Mouse (Mus musculus) gastrocnemius, postnatal 4 days (tissue): Measurements from ENCODE around the gene Katnb1. TPM values are rescaled to one million over a fixed set of nuclear protein-coding genes. Genes with fewer than 3 reads are reported as not detected.
A peak's percentile ranks its signal among the peaks of the same experiment; 100 is the strongest.

Experiments
- DNase-seq, 2 experiments: peaks; one replicate each; pipeline ENCODE4 v3.0.0; 2021 to 2022; ENCODE audit warnings: low spot score in 2 of 2, mixed read lengths in 2 of 2
- total RNA-seq, 2 experiments: library from RNA; stranded (reverse); gene quantifications; 2 replicates each; pipeline ENCODE4 v1.2.3; 2021

The Katnb1 gene
- total RNA-seq, 2 experiments from 2014 or later, result 13.3 to 13.8 TPM

DNA sequence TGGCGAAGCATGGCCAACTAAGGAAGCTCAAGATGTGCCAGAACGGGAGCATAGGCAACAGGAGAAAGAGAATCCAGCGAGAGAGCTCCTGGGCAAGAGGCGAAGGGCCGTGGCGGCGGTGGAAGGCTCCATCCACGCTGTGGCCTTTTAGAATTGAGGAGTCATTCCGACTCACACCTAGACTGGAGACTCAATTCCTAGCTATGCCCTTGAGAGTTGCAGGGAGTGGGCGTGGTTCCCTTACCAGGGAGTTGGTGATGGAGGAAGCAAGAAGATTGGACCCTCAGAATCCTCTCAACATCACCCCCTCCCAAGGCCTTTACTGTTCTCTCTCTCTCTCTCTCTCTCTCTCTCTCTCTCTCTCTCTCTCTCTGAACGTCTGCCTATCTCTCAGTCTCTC is 664 bp downstream of the Katnb1 start:
- no peak for DNase-seq

DNA sequence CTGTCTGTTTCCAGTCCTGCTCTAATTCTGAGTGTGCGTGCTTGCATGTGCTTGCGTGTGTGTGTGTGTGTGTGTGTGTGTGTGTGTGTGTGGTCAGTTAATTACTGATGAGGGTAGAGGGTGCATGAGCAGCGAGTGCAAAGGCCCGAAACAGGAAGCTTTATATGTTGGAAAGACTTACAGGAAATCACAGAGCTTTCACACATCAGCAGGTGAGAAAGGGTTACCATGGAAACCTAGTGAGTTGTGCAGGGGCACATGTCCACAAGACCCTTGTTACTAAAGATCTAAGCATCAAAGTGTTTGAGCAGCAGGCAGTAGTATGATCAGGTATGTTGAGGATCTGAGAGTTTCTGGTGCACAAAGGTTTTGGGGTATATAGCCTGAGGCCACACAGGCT is 3.3 kb downstream of the Katnb1 start:
- DNase-seq, result no peak

DNA sequence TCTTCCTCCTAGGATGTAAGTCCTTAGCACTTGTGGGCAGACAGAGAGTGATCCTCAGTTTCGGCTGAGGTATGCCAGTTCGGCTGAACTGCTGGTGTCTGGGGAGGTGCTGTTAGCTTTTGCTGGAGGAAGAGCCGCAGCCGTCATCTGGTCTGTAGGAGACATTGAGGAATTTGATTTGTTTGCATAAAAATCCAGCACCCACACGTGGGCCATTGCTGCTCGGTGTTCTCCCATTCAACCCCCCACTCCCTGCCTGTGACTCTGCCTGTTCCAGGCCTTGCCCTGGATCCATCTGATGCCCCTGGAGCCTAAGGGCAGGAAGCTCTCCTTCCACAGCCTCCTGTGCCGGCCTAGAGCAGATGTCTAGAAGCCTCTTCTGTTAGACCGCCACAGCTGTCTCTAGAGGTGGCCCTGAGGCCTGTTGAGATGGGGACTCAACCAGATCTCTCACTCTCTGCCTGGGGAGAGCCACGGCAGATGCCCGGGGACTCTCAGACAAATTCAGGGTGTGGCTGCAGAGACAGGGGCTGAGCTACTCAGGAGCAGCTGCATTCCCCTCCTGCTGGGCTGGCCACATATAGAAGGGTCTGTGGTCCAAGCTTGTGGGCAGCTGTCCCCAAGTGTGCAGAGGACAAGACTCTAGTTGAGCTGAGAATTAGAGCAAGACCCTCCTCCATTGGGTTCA is 3.9 kb downstream of the Katnb1 start:
- no peak for DNase-seq

DNA sequence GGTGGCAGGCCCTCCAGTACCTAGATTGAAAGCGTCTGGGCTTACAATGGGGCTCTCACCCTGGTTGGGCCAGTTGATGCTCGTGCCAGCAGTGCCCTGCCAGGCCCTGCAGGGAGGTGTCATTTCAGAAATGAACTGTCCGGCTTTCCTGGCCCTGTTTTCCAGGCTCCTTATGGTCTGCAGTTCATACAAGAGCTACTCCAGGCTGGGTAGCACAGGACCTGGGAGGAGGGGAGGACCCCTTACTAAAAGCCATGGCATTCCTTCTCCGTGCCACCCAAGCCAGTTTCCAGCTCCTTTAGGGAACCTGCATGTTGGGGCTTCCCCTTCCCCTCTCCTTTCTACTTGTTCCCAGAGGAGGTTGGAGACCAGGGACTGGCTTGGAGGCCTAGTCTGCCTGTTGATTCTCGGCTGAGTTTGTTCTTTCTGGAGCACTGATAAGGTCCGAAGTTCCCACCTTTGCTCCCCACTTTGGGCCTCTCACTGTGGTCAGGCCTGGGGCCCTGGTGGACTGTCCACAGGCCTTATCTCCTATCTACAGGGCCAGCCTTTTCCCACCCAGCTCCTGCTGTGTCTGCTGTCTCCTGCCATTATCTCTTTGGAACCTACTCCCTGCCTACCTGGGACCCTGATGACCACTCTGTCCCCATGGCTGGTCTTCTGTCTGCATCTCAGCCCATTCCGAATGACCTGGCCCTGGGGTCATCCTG is 4.6 kb downstream of the Katnb1 start:
- no peak for DNase-seq

DNA sequence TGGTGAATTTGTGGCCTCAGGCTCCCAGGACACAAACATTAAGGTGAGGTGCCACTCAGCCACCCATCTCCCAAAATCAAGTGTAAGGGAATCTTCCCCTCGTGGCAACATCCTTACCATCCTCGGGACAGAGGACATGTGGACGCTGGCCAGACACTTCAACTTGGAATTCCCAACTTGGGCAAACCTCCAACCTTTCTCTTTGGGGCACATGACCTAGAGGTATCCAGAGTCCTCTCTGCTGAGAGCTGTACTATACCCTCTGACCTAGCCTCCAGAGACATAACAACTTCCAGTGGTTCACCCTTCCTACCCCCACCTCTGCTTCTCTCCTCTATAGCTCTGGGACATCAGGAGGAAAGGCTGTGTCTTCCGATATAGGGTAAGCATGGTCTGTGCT is 12.6 kb downstream of the Katnb1 start:
- DNase-seq, result no peak

DNA sequence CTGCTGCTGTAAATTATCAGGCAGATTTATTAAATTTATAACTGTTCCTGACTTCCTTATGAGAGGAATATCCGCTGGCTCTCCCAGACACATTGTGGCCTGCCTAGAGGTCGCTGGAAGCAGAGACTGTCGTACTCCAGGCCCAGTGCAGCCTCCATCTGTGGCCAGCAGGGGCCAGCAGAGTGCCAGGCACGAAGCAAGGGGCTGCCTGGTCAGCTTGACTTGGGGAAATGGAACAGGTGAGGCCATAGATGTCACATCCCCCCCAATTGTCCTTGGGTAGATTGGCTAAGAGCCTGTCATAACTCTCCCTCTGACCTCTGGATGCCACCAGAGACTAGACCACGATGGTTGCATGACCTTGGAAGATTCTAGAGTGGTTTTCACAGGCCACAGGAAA is 18.0 kb downstream of the Katnb1 start:
- DNase-seq, result peak; percentile 60 to 66

DNA sequence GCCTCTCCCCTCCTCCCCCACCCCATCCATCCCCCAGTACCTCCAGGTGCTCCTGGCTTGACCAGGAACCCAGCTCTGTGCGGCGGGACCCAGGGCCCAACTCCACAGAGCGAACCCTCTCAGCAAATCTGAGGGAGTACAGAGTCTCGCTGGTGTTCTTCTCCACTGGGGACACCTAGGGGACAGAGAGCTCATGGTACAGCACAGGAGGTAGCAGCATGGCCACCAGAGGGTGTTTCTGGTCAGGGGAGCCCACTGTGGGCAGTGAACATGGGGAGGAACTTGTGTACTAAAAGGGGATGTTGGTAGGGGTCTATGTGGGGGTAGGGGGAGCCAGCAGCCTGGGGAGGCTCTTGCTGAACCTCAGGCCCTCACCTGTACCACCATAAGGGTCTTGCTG is 21.0 kb downstream of the Katnb1 start:
- DNase-seq, result no peak

DNA sequence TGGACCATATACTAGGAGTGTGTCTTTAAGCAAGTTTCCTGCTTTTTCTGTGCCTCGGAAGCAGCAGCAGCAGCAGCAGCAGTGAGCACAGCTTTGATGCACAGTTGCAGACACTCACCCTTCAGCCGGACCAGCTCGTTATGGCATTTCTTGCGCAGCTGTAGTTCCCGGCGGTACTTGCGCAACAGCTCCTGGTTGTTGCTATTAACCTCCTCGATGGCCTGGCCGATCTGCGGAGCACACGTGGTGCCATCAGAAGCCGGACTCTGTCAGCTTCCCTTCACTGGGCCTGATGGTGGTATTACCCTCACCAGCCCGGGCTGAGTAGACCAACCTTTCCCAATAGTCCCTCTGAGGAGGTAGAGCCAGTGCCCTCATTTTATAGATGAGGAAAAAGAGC is 26.3 kb downstream of the Katnb1 start:
- no peak for DNase-seq

DNA sequence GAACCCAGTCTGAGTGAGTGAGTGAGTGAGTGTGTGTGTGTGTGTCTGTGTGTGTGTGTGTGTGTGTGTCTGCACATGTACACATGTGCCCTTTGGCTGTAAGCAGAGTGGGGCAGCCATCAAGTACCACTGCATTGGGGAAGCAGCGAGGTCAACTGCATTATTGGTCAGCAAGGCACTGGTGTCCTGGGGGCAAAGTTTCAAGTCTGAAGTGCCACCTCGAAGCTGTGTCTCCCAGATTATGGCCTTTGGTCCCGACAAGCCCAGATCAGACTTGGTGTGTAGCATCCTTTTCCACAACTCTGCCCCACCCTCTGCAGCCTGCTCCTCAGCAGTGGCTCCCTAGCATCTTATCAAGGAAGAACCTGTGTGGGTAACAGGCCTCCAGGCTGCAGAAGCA is 31.6 kb downstream of the Katnb1 start:
- DNase-seq, result no peak

DNA sequence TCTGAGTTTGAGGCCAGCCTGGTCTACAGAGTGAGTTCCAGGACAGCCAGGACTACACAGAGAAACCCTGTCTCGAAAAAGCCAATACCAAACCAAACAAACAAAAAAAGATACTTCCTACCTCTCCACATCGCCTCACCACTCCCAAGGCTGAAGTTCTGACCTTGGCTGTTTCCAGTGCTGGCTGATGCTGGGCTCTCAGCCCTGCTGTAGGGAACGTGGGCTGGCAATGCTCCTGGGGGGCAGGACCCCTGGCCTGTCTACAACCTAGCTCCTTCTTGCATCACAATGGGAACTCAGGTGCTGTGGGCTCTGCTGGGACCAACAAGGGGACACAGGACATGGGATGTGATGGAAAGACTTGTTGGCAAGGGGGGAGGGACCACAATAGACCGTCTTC is 32.1 kb downstream of the Katnb1 start:
- DNase-seq, result no peak

DNA sequence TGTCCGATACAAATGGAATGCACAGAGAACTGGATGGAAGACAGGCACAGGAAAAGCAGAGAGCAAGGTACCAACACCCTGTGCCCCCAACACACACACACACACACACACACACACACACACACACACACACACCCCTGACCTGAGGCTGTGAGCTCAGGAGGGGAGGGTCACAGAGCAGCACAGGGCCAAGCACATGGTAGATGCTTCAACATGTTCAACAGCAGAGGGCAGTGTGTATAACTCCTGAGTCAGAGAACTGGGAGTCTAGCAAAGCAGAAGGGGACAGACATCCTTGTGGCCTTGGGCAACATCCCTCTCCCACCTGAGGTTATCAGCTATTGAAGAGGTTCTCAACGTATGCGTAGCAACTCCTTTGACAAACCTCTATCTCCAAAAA is 32.8 kb downstream of the Katnb1 start:
- no peak for DNase-seq

DNA sequence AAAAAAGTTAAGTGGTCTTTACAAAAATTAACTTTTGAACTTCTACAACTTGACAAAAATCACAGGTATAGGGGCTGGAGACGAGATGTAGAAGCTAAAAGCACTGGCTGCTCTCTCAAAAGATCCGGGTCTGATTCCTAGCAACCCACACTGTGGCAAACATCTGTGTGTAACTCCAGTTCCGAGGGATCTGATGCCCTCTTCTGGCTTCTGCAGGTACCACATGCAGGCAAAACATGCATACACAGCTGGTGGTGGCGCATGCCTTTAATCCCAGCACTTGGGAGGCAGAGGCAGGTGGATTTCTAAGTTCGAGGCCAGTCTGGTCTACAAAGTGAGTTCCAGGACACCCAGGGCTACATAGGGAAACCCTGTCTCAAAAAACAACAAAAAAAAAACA is 42.5 kb downstream of the Katnb1 start:
- DNase-seq, result no peak

DNA sequence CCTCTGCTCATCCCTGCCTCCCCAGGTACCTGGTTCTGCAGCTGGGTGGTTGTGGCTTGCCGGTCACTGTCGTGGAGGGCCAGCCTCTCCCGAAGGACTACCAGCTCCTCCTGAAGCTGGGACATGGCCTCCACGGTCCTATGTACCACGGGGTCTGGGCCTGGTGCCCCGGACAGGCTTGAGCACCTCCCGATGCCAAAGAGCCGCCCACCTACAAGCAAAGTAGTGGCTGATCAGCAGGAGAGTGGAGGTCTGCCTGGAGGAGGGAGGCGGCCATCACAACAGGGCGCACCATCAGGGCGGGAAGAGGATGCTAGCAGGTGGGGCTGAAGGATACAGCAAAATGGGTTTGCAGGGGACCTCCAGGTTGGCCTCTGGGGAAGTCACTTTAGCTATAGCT is 45.5 kb downstream of the Katnb1 start:
- DNase-seq, result no peak

DNA sequence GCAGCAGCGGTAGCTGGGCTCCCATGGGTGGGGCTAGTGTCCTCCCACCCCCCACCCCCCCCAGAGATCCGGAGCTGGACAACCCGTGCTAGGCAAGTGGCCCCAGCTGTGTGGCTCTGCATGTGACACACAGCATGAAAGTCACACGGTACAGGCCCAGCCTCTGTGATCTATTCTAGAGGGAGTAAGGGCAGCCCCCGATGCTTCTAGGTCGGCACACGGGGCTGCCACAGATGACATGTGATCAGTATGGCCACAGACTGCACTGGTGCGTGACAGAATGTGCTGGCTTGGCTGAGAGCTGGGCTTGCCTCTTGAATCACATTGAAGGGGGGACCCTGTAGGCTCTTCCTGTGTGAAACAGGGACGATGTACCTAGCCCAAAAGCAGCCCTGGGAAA is 46.7 kb downstream of the Katnb1 start:
- no peak for DNase-seq

DNA sequence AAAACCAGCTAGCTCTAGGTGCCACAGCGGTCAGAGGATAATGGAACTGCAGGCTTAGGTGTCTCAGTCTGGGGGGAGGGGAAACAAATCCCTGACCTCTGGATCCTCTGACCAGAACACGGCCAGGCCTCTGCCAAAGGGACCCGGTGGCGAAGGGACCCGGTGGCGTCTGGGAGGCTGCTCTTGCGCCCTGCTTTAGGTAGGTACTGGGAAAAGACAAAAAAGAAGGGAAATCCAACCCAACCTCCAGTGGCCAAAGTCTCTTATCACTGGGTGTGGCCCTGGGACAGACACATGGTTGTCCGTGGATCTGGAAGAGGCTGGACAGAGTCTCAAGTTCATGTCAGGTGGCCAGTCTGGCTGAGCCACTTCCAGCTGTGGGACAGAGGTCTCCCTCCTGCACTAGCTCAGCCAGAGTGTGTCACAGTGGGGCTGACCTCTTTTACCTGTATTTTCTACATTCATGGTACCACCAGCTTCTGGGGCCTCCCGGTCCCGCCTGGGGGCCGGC is 47.8 kb downstream of the Katnb1 start:
- DNase-seq, result no peak

DNA sequence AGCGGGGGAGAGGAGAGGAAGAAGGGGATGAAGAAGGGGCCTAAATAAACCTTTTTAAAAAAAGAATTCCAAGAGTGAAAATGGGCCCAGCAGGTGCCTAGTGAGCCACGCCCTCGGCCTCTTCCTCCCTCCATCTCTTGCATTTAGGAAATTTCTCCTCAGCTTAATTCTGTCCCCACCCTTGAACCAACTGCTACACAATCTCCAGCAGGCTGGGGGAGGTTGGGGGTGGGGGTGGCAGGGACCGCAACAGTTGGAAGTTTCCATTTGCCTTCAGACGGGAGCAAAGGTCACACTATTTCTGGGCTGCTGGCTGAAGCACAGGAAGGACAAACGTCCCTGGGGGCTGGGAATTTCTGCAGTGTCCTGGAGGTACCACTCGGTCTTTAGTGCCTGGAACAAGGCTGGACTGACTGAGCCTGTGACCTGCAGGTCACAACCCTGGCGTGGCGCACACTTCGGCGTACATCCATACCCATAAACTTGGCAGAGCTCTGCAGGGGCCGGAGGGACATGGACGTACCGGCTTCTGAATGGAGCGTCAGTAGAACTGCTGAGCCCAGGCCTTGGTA is 50.1 kb downstream of the Katnb1 start:
- DNase-seq, result no peak

DNA sequence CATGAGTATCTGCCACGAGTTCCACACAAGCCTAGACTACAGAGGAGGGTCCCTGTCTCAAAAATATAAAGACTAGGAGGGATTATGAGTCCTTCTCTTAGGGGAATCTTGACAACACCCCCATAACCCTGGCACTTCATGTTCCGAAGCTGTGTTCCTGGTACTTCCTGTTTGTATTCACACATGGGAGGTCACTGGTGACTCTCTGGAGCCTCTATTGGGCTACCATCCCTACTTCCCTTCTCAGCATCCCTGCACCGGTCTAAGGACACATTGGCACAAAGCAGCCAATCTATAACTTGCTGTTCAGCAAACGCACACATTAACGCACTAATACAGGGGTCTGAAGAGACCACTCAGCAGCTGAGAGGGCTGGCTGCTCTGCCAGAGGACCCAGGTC is 51.0 kb downstream of the Katnb1 start:
- DNase-seq, result no peak

DNA sequence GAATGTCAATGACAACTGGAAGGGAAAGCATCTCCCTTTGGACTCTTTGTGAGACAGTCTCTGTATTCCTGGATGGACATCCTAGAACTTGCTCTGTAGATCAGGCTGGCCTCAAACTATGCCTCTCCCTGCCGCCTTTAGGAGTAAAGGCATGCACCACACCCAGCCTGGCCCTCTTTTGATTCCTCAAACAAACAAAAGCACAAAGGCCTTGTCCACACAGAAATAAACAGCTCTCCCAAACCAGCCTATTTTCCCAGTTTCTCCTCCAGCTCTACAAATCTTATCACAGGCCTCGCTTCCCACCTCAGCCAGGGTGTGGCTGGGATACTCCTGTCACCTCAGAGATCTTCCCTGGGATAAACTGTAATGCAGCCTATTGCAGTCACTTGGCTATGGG is 53.2 kb downstream of the Katnb1 start:
- no peak for DNase-seq

DNA sequence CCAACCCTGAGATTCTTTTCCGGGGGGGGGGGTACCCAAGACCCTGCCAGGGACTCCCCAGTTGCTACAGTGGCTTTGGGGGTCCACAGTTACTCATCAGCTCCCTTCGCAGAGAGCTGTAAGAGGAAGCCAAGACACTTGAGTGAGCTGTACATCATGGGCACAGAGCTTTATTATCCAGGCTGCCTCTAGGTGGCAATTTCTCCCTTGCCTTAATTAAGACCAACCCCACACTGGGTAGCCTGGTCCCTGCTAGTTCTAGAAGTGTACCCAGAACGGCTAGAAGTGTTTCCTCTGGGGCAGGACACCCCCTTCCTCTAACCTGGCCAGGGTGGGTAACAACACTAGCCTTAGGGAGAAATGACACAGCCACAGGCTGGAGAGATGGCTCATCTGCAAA is 54.3 kb downstream of the Katnb1 start:
- no peak for DNase-seq

DNA sequence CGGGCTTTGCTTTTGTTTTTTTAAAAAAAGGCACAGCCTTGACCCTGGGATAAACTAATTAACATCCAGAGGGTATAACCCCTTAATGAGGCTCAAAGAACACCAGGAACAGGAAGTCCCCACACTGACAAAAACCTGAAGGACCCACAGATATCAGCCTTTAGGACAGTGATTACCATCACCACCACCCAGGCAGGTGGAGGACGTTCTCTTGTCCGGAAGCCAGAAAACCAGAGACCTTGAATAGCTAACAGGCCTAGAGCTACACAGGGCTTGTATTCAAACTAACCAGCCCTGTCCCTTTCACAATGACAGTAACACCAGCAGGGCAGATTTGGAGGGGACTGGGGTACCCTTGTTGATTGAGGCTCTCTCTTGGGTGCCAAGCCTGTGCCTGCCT is 55.2 kb downstream of the Katnb1 start:
- DNase-seq, result no peak

DNA sequence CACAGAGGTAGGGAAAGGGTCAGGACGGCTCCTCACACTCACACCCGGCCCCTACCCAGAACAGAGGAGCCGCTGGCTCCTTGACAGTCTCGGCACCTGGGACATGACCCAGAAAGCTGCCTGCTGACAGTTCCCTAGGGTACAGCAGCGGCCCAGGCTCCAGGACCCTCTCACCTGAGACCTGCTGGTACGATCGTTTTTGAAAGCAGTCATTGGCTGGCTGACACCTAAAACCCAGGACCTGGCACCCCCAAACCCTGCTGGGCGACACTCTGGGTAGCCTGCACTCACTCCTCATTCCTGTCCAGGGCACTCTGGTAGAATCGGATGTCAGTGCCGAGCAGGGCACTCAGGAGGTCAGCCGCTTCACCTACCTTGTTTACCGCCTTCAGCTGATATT is 56.2 kb downstream of the Katnb1 start:
- no peak for DNase-seq

DNA sequence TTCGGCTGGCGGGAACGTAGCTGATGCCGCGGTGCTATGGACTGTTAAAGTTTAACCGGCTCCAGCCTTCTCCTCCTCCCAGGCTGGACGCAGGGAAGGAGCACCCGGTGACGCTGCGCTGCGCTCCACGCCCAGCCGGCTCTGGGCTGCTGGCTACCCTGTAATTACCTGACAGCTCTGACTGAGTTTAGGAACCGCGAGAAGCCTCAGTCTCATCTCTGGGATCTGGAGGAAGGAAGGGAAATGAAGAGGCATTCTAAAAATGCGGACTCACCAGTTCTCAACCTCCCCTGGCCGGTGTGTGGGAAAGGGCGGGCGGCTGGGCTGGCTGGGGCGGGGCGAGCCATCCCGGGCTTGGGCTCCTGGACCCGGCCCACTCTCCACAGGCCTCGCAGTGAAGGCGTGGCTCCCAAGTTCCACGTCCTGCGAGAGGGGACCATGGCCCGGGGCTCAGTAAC is 56.7 kb downstream of the Katnb1 start:
- peak in 1 of 2 experiments; percentile 50 for DNase-seq
